ENCODE assay signal across 23 mouse cellular contexts in genomic region chr16:38892371-38892770, GRCm38 (mm10). TPM values are rescaled to one million over a fixed set of nuclear protein-coding genes. Genes with fewer than 3 reads are reported as not detected.
DNase-seq lines count a peak whose midpoint lies in the region; TF ChIP-seq lines count a peak whose summit lies in the region.
"Had no signal": no experiment of that assay in that cellular context is flagged by ENCODE, and none has a peak within 500 bp of the region (broad histone marks: within the 10 kb centered on the region; RNA-seq: fewer than 3 reads in every experiment).

Gene Igsf11 (plus strand): TSS chr16:38892671.

- H3K4me1 ChIP-seq in cortical plate, adult 2 months (ENCODE audit: control insufficient read depth, insufficient read depth, low read length): no peaks in the 10 kb centered on the region
- H3K4me1 ChIP-seq: embryonic facial prominence, embryonic 15.5 days; forebrain, embryonic 10.5 days; limb, embryonic 12.5 days; liver, embryonic 13.5 days; neural tube, embryonic 12.5 days had no signal

- no peak for TF ChIP-seq POLR2A in cortical plate, adult 2 months (IDR thresholded peaks at IDR 0.05; ENCODE audit: extremely low read depth, insufficient read depth, low read length)

- no peak within 1 kb of the TSS for H3K4me3 ChIP-seq in cortical plate, adult 2 months (ENCODE audit: insufficient read depth, low read length)
- H3K4me3 ChIP-seq: embryonic facial prominence, embryonic 15.5 days; forebrain, embryonic 10.5 days; gastrocnemius, adult 2 months; limb, embryonic 12.5 days; liver, embryonic 13.5 days; neural tube, embryonic 12.5 days had no signal

- H3K27ac ChIP-seq in cortical plate, adult 2 months (ENCODE audit: insufficient read depth, low read length): no peak within 1 kb of the TSS
- H3K27ac ChIP-seq: embryonic facial prominence, embryonic 15.5 days; forebrain, embryonic 10.5 days; gastrocnemius, adult 2 months; limb, embryonic 12.5 days; liver, embryonic 13.5 days; neural tube, embryonic 12.5 days had no signal

- no peak for TF ChIP-seq CTCF in cortical plate, adult 2 months (IDR thresholded peaks at IDR 0.05; ENCODE audit: extremely low read depth, insufficient read depth, low read length)

- intact Hi-C loops in left cerebral cortex, postnatal 10 days (cut with DNase I): no loop called here

- no peak for DNase-seq in adrenal gland, postnatal 25 days
- no peak for DNase-seq in adrenal gland, adult 8-10 months
- DNase-seq in layer of hippocampus, adult 8-10 months (ENCODE audit: low spot score in 2 of 2): no peak
- DNase-seq in layer of hippocampus, adult 9-11 months: no peak
- no peak for DNase-seq in left cerebral cortex, postnatal 10 days (ENCODE audit: extremely low spot score in 1 of 2, low spot score in 2 of 2)
- no peak for DNase-seq in thymus, postnatal 36 days
- no peak for DNase-seq in thymus, adult 18-20 months
- DNase-seq: cerebellum, adult 11 months; cerebellum, postnatal 25 days; forebrain, postnatal 0 days; gastrocnemius, adult 2 months; heart, postnatal 10 days; kidney, adult 11 months; kidney, postnatal 14 days; liver, embryonic 13.5 days; lung, embryonic 14.5 days had no signal

RNA-seq across cellular contexts. Expression of gene Igsf11, which starts in this region (rescaled TPM):
- 18.8 and 21.8 TPM in 2 replicates for total RNA-seq in adrenal gland, postnatal 25 days (2021)
- 10 to 100 TPM in 2 of 4 experiments, 1 to 10 TPM in 2; 3.4 to 21.5 (median 13.5) TPM for total RNA-seq in adrenal gland, adult 8-10 months (2022)
- total RNA-seq in layer of hippocampus, adult 8-10 months (2022): 10 to 100 TPM; 48.1 to 53.6 (median 50.7) TPM
- 23.7 and 25.3 TPM in 2 replicates for polyA plus RNA-seq in cortical plate, adult 2 months (2012; rRNA removed)
- total RNA-seq in left cerebral cortex, postnatal 10 days (2021): 10 to 100 TPM; 23.6 to 28.1 TPM
- total RNA-seq: monocyte, adult 5-6 weeks had no signal
- polyA plus RNA-seq: G1E had no signal
